Mouse (Mus musculus): ENCODE data around the gene Rps6kb1. TPM values are rescaled to one million over a fixed set of nuclear protein-coding genes. Genes with fewer than 3 reads are reported as not detected.
A peak's percentile ranks its signal among the peaks of the same experiment; 100 is the strongest.

Rps6kb1 gene
- 46.0 and 56.1 TPM in 2 replicates for polyA plus RNA-seq (2014; fragmentation: Nextera tagmentation; extraction: Ambion mirVana)

- WGBS = under 1% methylated on average over 43 of the region's 43 CpGs
- peak; percentile 98 for ATAC-seq (ENCODE audit: low FRiP score, low TSS enrichment)
- H3K27me3 ChIP-seq (ENCODE audit: control insufficient read depth, insufficient read depth, low read length) = no peaks in the 10 kb centered on the region
- H3K9me3 ChIP-seq (ENCODE audit: control insufficient read depth, low read length) = no peaks in the 10 kb centered on the region
- peaks cover 11% of the 10 kb centered on the region for H3K4me1 ChIP-seq (ENCODE audit: control insufficient read depth, insufficient read depth, low read length)
- H3K4me2 ChIP-seq (replicated peaks; ENCODE audit: low read depth, low read length) = peak within 1 kb of the TSS; percentile 65
- H3K36me3 ChIP-seq (ENCODE audit: control insufficient read depth, insufficient read depth, low read length) = no peaks in the 10 kb centered on the region
- H3K4me3 ChIP-seq (ENCODE audit: low read length) = peak within 1 kb of the TSS; percentile 98
- peak within 1 kb of the TSS; percentile 76 for H3K27ac ChIP-seq (ENCODE audit: low read depth, low read length)
- peak within 1 kb of the TSS; percentile 93 for H3K9ac ChIP-seq (ENCODE audit: low read depth, low read length)
Observed at GRCm38 (mm10) chr11:86544639-86545299, at the start of gene Rps6kb1, which contains the start of gene Tubd1. Rps6kb1 (minus strand) TSS chr11:86544805. Tubd1 (plus strand) TSS chr11:86544991.

GRCm38 (mm10) chr11:86593443-86593842 is 48.8 kb upstream of the Rps6kb1 start:
- ATAC-seq (ENCODE audit: low FRiP score, low TSS enrichment) = no peak
- Histone ChIP-seq H3K9ac (ENCODE audit: low read depth, low read length) (no peak overlapping the region), H3K4me1 (ENCODE audit: control insufficient read depth, insufficient read depth, low read length) (peaks cover 5% of the 10 kb centered on the region), H3K9me3 (ENCODE audit: control insufficient read depth, low read length) (no peaks in the 10 kb centered on the region), H3K4me2 (replicated peaks; ENCODE audit: low read depth, low read length) (no peak overlapping the region), H3K4me3 (ENCODE audit: low read length) (no peak overlapping the region), H3K36me3 (ENCODE audit: control insufficient read depth, insufficient read depth, low read length) (no peaks in the 10 kb centered on the region), H3K27ac (ENCODE audit: low read depth, low read length) (peak overlapping the region; percentile 6; the same call in 1 of the 2 replicates), H3K27me3 (ENCODE audit: control insufficient read depth, insufficient read depth, low read length) (no peaks in the 10 kb centered on the region)
- 91% methylated on average over 5 of the region's 5 CpGs for WGBS

- H3K9ac ChIP-seq (ENCODE audit: low read depth, low read length) = no peak overlapping the region
- no peaks in the 10 kb centered on the region for H3K9me3 ChIP-seq (ENCODE audit: control insufficient read depth, low read length)
- H3K4me2 ChIP-seq (replicated peaks; ENCODE audit: low read depth, low read length) = no peak overlapping the region
- no peaks in the 10 kb centered on the region for H3K27me3 ChIP-seq (ENCODE audit: control insufficient read depth, insufficient read depth, low read length)
- H3K27ac ChIP-seq (ENCODE audit: low read depth, low read length) = peak overlapping the region; percentile 6; the same call in 1 of the 2 replicates
- ATAC-seq (ENCODE audit: low FRiP score, low TSS enrichment) = no peak
- H3K36me3 ChIP-seq (ENCODE audit: control insufficient read depth, insufficient read depth, low read length) = no peaks in the 10 kb centered on the region
- H3K4me3 ChIP-seq (ENCODE audit: low read length) = no peak overlapping the region
- peaks cover 6% of the 10 kb centered on the region for H3K4me1 ChIP-seq (ENCODE audit: control insufficient read depth, insufficient read depth, low read length)
- 30% methylated on average over 3 of the region's 3 CpGs for WGBS
Observed at GRCm38 (mm10) chr11:86592993-86593392, 48.4 kb upstream of the Rps6kb1 start.

GRCm38 (mm10) chr11:86591931-86592616 is 47.5 kb upstream of the Rps6kb1 start:
- no peaks in the 10 kb centered on the region for H3K9me3 ChIP-seq (ENCODE audit: control insufficient read depth, low read length)
- H3K36me3 ChIP-seq (ENCODE audit: control insufficient read depth, insufficient read depth, low read length) = no peaks in the 10 kb centered on the region
- peak overlapping the region; percentile 32; the same call in 1 of the 2 replicates for H3K27ac ChIP-seq (ENCODE audit: low read depth, low read length)
- H3K9ac ChIP-seq (ENCODE audit: low read depth, low read length) = no peak overlapping the region
- H3K4me1 ChIP-seq (ENCODE audit: control insufficient read depth, insufficient read depth, low read length) = peaks cover 11% of the 10 kb centered on the region
- no peak overlapping the region for H3K4me3 ChIP-seq (ENCODE audit: low read length)
- no peak overlapping the region for H3K4me2 ChIP-seq (replicated peaks; ENCODE audit: low read depth, low read length)
- H3K27me3 ChIP-seq (ENCODE audit: control insufficient read depth, insufficient read depth, low read length) = no peaks in the 10 kb centered on the region
- 85% methylated on average over 2 of the region's 2 CpGs for WGBS
- ATAC-seq (ENCODE audit: low FRiP score, low TSS enrichment) = no peak

GRCm38 (mm10) chr11:86591301-86591845 is 46.8 kb upstream of the Rps6kb1 start:
- H3K4me2 ChIP-seq (replicated peaks; ENCODE audit: low read depth, low read length) = no peak overlapping the region
- 81% methylated on average over 4 of the region's 4 CpGs for WGBS
- H3K27ac ChIP-seq (ENCODE audit: low read depth, low read length) = no peak overlapping the region
- H3K4me3 ChIP-seq (ENCODE audit: low read length) = no peak overlapping the region
- H3K9me3 ChIP-seq (ENCODE audit: control insufficient read depth, low read length) = no peaks in the 10 kb centered on the region
- no peak for ATAC-seq (ENCODE audit: low FRiP score, low TSS enrichment)
- H3K36me3 ChIP-seq (ENCODE audit: control insufficient read depth, insufficient read depth, low read length) = no peaks in the 10 kb centered on the region
- no peaks in the 10 kb centered on the region for H3K27me3 ChIP-seq (ENCODE audit: control insufficient read depth, insufficient read depth, low read length)
- peaks cover 11% of the 10 kb centered on the region for H3K4me1 ChIP-seq (ENCODE audit: control insufficient read depth, insufficient read depth, low read length)
- H3K9ac ChIP-seq (ENCODE audit: low read depth, low read length) = no peak overlapping the region

GRCm38 (mm10) chr11:86590579-86590978 is 46.0 kb upstream of the Rps6kb1 start:
- no peak overlapping the region for H3K27ac ChIP-seq (ENCODE audit: low read depth, low read length)
- H3K27me3 ChIP-seq (ENCODE audit: control insufficient read depth, insufficient read depth, low read length) = no peaks in the 10 kb centered on the region
- H3K4me3 ChIP-seq (ENCODE audit: low read length) = no peak overlapping the region
- ATAC-seq (ENCODE audit: low FRiP score, low TSS enrichment) = no peak
- no peak overlapping the region for H3K4me2 ChIP-seq (replicated peaks; ENCODE audit: low read depth, low read length)
- H3K4me1 ChIP-seq (ENCODE audit: control insufficient read depth, insufficient read depth, low read length) = peaks cover 11% of the 10 kb centered on the region
- H3K9ac ChIP-seq (ENCODE audit: low read depth, low read length) = no peak overlapping the region
- WGBS = 90% methylated on average over 10 of the region's 10 CpGs
- no peaks in the 10 kb centered on the region for H3K36me3 ChIP-seq (ENCODE audit: control insufficient read depth, insufficient read depth, low read length)
- no peaks in the 10 kb centered on the region for H3K9me3 ChIP-seq (ENCODE audit: control insufficient read depth, low read length)

- peaks cover 11% of the 10 kb centered on the region for H3K4me1 ChIP-seq (ENCODE audit: control insufficient read depth, insufficient read depth, low read length)
- H3K4me2 ChIP-seq (replicated peaks; ENCODE audit: low read depth, low read length) = no peak overlapping the region
- H3K9me3 ChIP-seq (ENCODE audit: control insufficient read depth, low read length) = no peaks in the 10 kb centered on the region
- no peak for ATAC-seq (ENCODE audit: low FRiP score, low TSS enrichment)
- H3K9ac ChIP-seq (ENCODE audit: low read depth, low read length) = no peak overlapping the region
- H3K27ac ChIP-seq (ENCODE audit: low read depth, low read length) = no peak overlapping the region
- H3K36me3 ChIP-seq (ENCODE audit: control insufficient read depth, insufficient read depth, low read length) = no peaks in the 10 kb centered on the region
- H3K4me3 ChIP-seq (ENCODE audit: low read length) = no peak overlapping the region
- H3K27me3 ChIP-seq (ENCODE audit: control insufficient read depth, insufficient read depth, low read length) = no peaks in the 10 kb centered on the region
- WGBS = 91% methylated on average over 4 of the region's 4 CpGs
Observed at GRCm38 (mm10) chr11:86590066-86590465, 45.5 kb upstream of the Rps6kb1 start.

GRCm38 (mm10) chr11:86588583-86589298 is 44.1 kb upstream of the Rps6kb1 start:
- no peak for ATAC-seq (ENCODE audit: low FRiP score, low TSS enrichment)
- no peaks in the 10 kb centered on the region for H3K36me3 ChIP-seq (ENCODE audit: control insufficient read depth, insufficient read depth, low read length)
- H3K27me3 ChIP-seq (ENCODE audit: control insufficient read depth, insufficient read depth, low read length) = no peaks in the 10 kb centered on the region
- no peak overlapping the region for H3K4me2 ChIP-seq (replicated peaks; ENCODE audit: low read depth, low read length)
- no peak overlapping the region for H3K4me3 ChIP-seq (ENCODE audit: low read length)
- WGBS = 89% methylated on average over 4 of the region's 4 CpGs
- H3K9me3 ChIP-seq (ENCODE audit: control insufficient read depth, low read length) = no peaks in the 10 kb centered on the region
- H3K27ac ChIP-seq (ENCODE audit: low read depth, low read length) = no peak overlapping the region
- H3K9ac ChIP-seq (ENCODE audit: low read depth, low read length) = no peak overlapping the region
- H3K4me1 ChIP-seq (ENCODE audit: control insufficient read depth, insufficient read depth, low read length) = peaks cover 11% of the 10 kb centered on the region
